Mouse (Mus musculus): Measurements from ENCODE around the gene Ifna5.
A peak's percentile ranks its signal among the peaks of the same experiment; 100 is the strongest.

GRCm38 (mm10) chr4:88822995-88823394 lies 12.3 kb upstream of the Ifna5 start:
- no peak for TF ChIP-seq POLR2A (IDR thresholded peaks at IDR 0.05; ENCODE audit: extremely low read depth, insufficient read depth, low read length)
- peak; percentile 29; the same call in 1 of the 2 replicates for TF ChIP-seq CTCF (IDR thresholded peaks at IDR 0.05; ENCODE audit: extremely low read depth, insufficient read depth, low read length)

All from cortical plate, adult 2 months (tissue).